Mouse (Mus musculus) stomach, embryonic 14.5 days (tissue): ENCODE results near the gene Zfp287. TPM values are rescaled to one million over a fixed set of nuclear protein-coding genes. Genes with fewer than 3 reads are reported as not detected.
A peak's percentile ranks its signal among the peaks of the same experiment; 100 is the strongest.

Experiments
- ATAC-seq: fragments of 200-750 bp; cut with Nextera tagmentation; 2 replicates; pipeline ENCODE4 v1.8.0; 2017; ENCODE audit warnings: low read depth, moderate TSS enrichment; ENCODE audit not compliant: insufficient number of reproducible peaks, insufficient read depth, low FRiP score
- H3K27ac ChIP-seq: fragments of 300-500 bp; sonication (generic); 2 replicates; pipeline ENCODE4 v1.5.1; 2014; ENCODE audit warnings: mild to moderate bottlenecking, low read length, moderate library complexity, mixed read lengths
- H3K27me3 ChIP-seq: fragments of 300-500 bp; sonication (generic); 2 replicates; pipeline ENCODE4 v1.6.1; 2014; ENCODE audit warnings: low read length, control low read depth, mixed read lengths; ENCODE audit not compliant: control insufficient read depth, insufficient read depth
- H3K36me3 ChIP-seq: fragments of 300-500 bp; sonication (generic); 2 replicates; pipeline ENCODE4 v1.6.1; 2014; ENCODE audit warnings: mild to moderate bottlenecking, control low read depth, low read length, moderate library complexity, mixed read lengths; ENCODE audit not compliant: control insufficient read depth, insufficient read depth
- H3K4me1 ChIP-seq: fragments of 300-500 bp; sonication (generic); 2 replicates; pipeline ENCODE4 v1.6.1; 2014; ENCODE audit warnings: low read length, control low read depth, mixed read lengths; ENCODE audit not compliant: control insufficient read depth, insufficient read depth
- H3K4me2 ChIP-seq: fragments of 300-500 bp; sonication (generic); replicated peaks from 2 replicates; pipeline ENCODE4 v1.6.1; 2014; ENCODE audit warnings: low read depth, low read length, control low read depth
- H3K4me3 ChIP-seq: fragments of 300-500 bp; sonication (generic); 2 replicates; pipeline ENCODE4 v1.5.1; 2014; ENCODE audit warnings: low read depth, low read length, control low read depth
- H3K9ac ChIP-seq: fragments of 300-500 bp; sonication (generic); replicated peaks from 2 replicates; pipeline ENCODE4 v1.6.1; 2014; ENCODE audit warnings: low read depth, mild to moderate bottlenecking, control low read depth, low read length, moderate library complexity, mixed read lengths
- H3K9me3 ChIP-seq: fragments of 300-500 bp; sonication (generic); 2 replicates; pipeline ENCODE4 v1.6.1; 2016; ENCODE audit warnings: low read depth, low read length, control low read depth; ENCODE audit not compliant: control insufficient read depth
- WGBS: fragments of 180-500 bp; shearing (Covaris S2); extraction: QIAGEN DNeasy Blood & Tissue Kit; methylation state at CpG from one replicate; pipeline ENCODE4 v1.1.7; 2014; 5-methylcytosine and 5-hydroxymethylcytosine counted together
- polyA plus RNA-seq: library from polyadenylated mRNA; unstranded; fragments of >200 nt; fragmentation: Nextera tagmentation; extraction: Ambion mirVana; gene quantifications from 2 replicates; pipeline ENCODE4 v1.2.1, GENCODE M21; 2014

Zfp287 gene
- polyA plus RNA-seq, 1 experiment from 2014 or later, result 10.9 TPM

DNA sequence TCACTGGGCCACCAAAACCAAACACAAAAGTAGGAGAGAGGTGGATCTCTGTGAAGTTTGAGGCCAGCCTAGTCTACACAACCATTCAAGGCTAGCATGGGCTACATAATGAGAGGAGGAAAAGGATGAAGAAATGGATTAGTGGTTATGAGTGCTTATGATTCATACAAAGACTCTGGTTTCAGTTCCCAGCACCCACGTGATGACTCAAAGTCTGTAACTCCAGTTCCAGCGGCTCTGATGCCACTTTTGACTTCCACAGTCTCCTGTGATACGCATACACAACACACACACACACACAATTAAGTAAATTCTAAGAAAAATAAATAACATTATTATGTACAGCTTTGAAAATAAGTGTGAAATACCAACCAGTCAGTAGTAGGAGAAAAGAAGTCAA, 960 bp upstream of the Zfp287 start:
- ATAC-seq, result no peak
- H3K4me2 ChIP-seq, result no peak overlapping the region
- no peaks in the 10 kb centered on the region for H3K9me3 ChIP-seq
- no peak overlapping the region for H3K27ac ChIP-seq
- H3K4me1 ChIP-seq, result no peaks in the 10 kb centered on the region
- H3K4me3 ChIP-seq, result no peak overlapping the region
- 86% methylated on average over 3 of the region's 3 CpGs for WGBS
- no peak overlapping the region for H3K9ac ChIP-seq
- no peaks in the 10 kb centered on the region; the same call in 1 of the 2 replicates for H3K36me3 ChIP-seq
- H3K27me3 ChIP-seq, result no peaks in the 10 kb centered on the region

DNA sequence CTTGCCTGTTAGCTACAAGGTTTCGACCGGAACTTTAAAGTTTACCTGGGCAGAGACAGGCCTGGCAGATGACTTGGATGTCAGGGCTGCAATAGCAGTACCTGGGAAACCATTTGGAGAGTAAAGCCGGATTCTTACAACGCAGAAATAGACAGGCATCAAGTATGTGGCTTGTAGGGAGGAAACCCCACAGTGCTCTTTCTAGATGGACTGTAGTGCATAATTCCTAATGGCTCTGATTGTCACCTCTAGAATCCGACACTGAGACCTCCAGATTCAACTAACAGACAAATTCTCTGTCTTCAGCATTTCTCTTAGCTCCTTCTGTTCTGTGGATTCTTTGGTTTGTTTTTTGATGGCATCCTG, 300 bp upstream of the Zfp287 start:
- no peaks in the 10 kb centered on the region for H3K9me3 ChIP-seq
- ATAC-seq, result no peak
- 16% methylated on average over 5 of the region's 5 CpGs for WGBS
- no peak overlapping the region for H3K27ac ChIP-seq
- no peaks in the 10 kb centered on the region; the same call in 1 of the 2 replicates for H3K36me3 ChIP-seq
- H3K27me3 ChIP-seq, result no peaks in the 10 kb centered on the region
- H3K9ac ChIP-seq, result no peak overlapping the region
- H3K4me1 ChIP-seq, result no peaks in the 10 kb centered on the region
- peak overlapping the region; percentile 75 for H3K4me3 ChIP-seq
- peak overlapping the region; percentile 77 for H3K4me2 ChIP-seq

DNA sequence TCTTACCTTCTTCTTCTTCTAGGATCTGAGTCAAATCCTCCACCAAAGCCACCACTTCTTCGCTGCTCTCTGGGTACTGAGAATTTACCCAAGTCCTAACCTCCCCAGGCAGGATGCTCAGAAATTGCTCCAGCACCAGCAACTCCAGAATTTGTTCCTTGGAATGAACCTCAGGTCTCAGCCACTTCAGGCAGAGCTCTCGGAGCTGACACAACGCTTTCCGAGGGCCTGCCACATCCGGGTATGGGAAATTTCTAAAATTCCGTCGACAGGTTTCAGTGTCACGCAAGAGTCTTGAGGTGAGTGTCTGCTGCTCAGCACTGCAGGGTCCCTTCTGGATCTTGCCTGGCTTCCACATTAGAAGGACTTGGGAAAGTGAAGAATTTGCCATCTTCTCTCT, 3.4 kb downstream of the Zfp287 start:
- no peak overlapping the region for H3K27ac ChIP-seq
- no peak for ATAC-seq
- peaks cover 2% of the 10 kb centered on the region for H3K36me3 ChIP-seq
- WGBS, result 92% methylated on average over 8 of the region's 8 CpGs
- H3K4me1 ChIP-seq, result no peaks in the 10 kb centered on the region
- H3K4me3 ChIP-seq, result no peak overlapping the region
- H3K4me2 ChIP-seq, result no peak overlapping the region
- no peak overlapping the region for H3K9ac ChIP-seq
- no peaks in the 10 kb centered on the region for H3K27me3 ChIP-seq
- no peaks in the 10 kb centered on the region for H3K9me3 ChIP-seq

DNA sequence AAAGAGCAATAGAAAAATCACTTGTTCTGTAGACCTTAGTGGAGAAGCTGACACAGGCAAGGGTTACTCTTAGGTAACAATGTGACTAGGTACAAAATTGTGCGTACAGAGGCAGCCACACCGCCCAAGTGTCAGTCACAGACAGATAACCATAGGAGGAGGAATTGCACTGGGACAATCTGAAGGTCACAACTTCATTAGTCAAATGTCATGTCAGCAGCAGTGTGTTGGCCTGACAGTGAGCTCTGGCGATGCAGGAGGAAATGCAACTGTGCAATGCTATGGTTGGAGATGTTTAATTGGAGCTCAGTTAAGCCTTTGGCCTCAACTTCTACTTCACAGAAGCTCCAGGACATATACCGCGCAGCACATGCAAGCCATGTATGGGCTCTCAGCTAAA, 21.0 kb downstream of the Zfp287 start:
- no peak overlapping the region for H3K4me3 ChIP-seq
- H3K4me2 ChIP-seq, result no peak overlapping the region
- ATAC-seq, result no peak
- no peaks in the 10 kb centered on the region for H3K4me1 ChIP-seq
- H3K27me3 ChIP-seq, result no peaks in the 10 kb centered on the region
- H3K9ac ChIP-seq, result no peak overlapping the region
- peaks cover 16% of the 10 kb centered on the region; the same call in 1 of the 2 replicates for H3K36me3 ChIP-seq
- H3K27ac ChIP-seq, result no peak overlapping the region
- whole genome bisulfite sequencing, result 71% methylated on average over 5 of the region's 5 CpGs
- H3K9me3 ChIP-seq, result no peaks in the 10 kb centered on the region

DNA sequence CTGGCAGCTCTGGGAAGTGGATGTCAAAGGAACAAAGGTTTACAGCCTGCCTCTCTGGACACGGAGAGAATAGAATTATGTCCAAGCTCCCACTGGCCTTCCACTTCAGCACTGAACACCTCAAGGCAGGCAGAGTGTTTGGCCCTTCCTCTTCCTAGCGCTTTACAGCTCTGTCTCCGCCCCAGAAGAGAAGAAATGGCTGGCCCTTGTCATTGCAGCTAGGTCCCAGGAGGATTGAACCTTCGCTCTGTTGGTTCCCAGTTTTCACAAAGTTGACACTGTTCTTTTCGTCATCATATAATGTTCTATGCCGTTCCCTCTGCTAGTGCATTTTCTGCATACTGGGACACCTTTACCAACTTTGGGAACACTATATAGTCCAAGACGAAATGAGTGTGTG, 23.5 kb downstream of the Zfp287 start:
- peaks cover 9% of the 10 kb centered on the region; the same call in 1 of the 2 replicates for H3K36me3 ChIP-seq
- H3K27ac ChIP-seq, result no peak overlapping the region
- no peak for ATAC-seq
- no peak overlapping the region for H3K4me3 ChIP-seq
- H3K4me2 ChIP-seq, result no peak overlapping the region
- 82% methylated on average over 7 of the region's 7 CpGs for WGBS
- H3K9me3 ChIP-seq, result no peaks in the 10 kb centered on the region
- no peaks in the 10 kb centered on the region for H3K27me3 ChIP-seq
- H3K4me1 ChIP-seq, result no peaks in the 10 kb centered on the region
- H3K9ac ChIP-seq, result no peak overlapping the region

DNA sequence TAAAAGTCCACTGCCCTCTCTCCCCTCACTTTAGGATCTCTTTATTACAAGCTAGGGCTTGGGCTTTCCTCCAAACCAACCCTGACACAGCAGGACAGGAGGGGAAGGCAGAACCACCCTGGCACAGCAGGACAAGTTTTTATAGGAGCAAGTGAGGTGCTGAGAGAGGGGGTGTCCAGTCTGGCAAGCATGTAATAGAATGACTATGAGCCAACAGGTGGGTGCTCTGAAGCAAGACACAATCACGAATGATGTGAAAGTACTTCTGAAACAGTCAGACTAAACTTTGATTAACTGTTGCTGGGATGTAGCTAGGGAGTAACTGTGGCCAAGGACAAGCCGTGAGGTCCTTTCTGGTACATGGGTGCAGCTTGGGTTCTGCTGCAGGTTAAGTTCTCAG, 25.6 kb downstream of the Zfp287 start:
- no peak overlapping the region for H3K9ac ChIP-seq
- no peaks in the 10 kb centered on the region for H3K9me3 ChIP-seq
- no peak overlapping the region for H3K4me2 ChIP-seq
- no peak overlapping the region for H3K27ac ChIP-seq
- no peaks in the 10 kb centered on the region for H3K36me3 ChIP-seq
- no peaks in the 10 kb centered on the region for H3K4me1 ChIP-seq
- ATAC-seq, result no peak
- no peaks in the 10 kb centered on the region for H3K27me3 ChIP-seq
- WGBS, result 88% methylated on average over 2 of the region's 2 CpGs
- H3K4me3 ChIP-seq, result no peak overlapping the region

DNA sequence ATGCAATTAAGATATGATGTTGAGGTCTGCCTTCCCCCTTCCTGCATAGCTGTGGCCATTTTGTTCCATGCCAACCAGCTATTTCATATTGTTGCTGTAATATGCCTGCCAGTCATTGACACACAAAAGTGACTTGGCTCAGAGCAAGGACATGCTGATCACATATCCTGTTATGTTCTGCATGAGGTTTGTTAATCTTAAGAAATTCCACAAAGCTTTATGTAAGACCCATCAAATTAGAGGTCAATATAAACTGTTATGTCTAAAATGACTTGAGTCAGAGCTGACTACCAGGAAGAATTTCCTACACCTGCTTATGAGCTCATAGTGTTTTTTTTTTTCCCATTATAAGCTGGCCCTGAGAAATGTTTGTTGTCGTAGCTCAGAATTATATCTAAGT, 30.5 kb downstream of the Zfp287 start:
- WGBS, result 55% methylated on average over 1 of the region's 1 CpGs

DNA sequence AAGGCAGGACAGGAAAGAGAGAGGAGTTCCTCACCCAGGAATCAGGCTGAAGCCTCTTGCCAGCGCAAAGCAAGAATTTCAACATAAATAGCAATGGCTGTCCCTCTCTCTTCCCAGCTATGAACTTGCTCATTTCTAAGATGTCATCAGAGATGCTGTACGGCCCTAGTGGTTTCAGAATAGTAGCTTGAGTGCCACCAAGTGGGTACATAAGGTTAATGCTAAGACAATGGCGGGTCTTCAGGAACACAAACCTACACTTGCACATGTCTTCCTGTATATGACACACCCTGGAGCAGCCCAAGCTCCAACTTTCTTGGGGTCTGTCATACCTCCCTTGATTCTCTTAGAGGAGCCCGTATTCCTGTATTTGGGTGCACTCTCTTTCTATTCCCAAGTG, 32.0 kb downstream of the Zfp287 start:
- Histone ChIP-seq H3K4me1 (no peaks in the 10 kb centered on the region), H3K4me3 (no peak overlapping the region), H3K36me3 (no peaks in the 10 kb centered on the region), H3K9ac (no peak overlapping the region), H3K9me3 (no peaks in the 10 kb centered on the region), H3K27ac (no peak overlapping the region), H3K27me3 (no peaks in the 10 kb centered on the region), H3K4me2 (no peak overlapping the region)
- 73% methylated on average over 4 of the region's 4 CpGs for WGBS
- ATAC-seq, result no peak

More for the DNA sequence above, 30.5 kb downstream of the Zfp287 start:
- no peak overlapping the region for H3K9ac ChIP-seq
- H3K27ac ChIP-seq, result no peak overlapping the region
- no peaks in the 10 kb centered on the region for H3K27me3 ChIP-seq
- H3K4me2 ChIP-seq, result no peak overlapping the region
- H3K36me3 ChIP-seq, result no peaks in the 10 kb centered on the region
- no peak overlapping the region for H3K4me3 ChIP-seq
- no peaks in the 10 kb centered on the region for H3K9me3 ChIP-seq
- H3K4me1 ChIP-seq, result no peaks in the 10 kb centered on the region
- no peak for ATAC-seq

DNA sequence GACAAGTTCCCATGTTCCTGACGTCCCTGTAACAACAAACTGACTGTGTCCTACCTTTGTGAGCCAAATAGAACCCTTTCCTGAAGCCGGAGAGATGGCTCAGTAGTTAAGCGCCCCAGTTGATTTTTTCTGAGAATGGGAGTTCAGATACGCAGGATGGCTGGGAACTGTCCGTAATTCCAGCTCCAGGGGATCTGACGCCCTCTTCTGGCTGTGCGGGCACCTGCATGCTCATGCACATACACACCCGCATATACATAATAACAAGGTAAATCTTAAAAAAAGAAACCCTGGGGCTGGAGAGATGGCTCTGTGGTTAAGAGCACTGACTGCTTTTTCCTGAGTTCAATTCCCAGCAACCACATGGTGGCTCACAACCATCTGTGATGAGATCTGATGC, 36.6 kb downstream of the Zfp287 start:
- ATAC-seq, result no peak
- H3K4me3 ChIP-seq, result no peak overlapping the region
- 91% methylated on average over 8 of the region's 8 CpGs for WGBS
- no peaks in the 10 kb centered on the region for H3K4me1 ChIP-seq
- H3K9ac ChIP-seq, result no peak overlapping the region
- H3K27ac ChIP-seq, result no peak overlapping the region
- H3K4me2 ChIP-seq, result no peak overlapping the region
- no peaks in the 10 kb centered on the region for H3K27me3 ChIP-seq
- H3K9me3 ChIP-seq, result no peaks in the 10 kb centered on the region
- H3K36me3 ChIP-seq, result no peaks in the 10 kb centered on the region
